8 mouse cellular contexts compared by ENCODE assay signal in genomic region chr11:69416509-69416908, GRCm38 (mm10). TPM values are rescaled to one million over a fixed set of nuclear protein-coding genes. Genes with fewer than 3 reads are reported as not detected.
DNase-seq lines count a peak whose midpoint lies in the region; ATAC-seq and TF ChIP-seq lines count a peak whose summit lies in the region.

No protein-coding gene starts in this region.

- H3K36me3 ChIP-seq in kidney, adult 2 months (ENCODE audit: control insufficient read depth, insufficient read depth, low read length): no peaks in the 10 kb centered on the region
- peaks cover 18% of the 10 kb centered on the region for H3K36me3 ChIP-seq in hindbrain, embryonic 14.5 days (replicated peaks; ENCODE audit: control insufficient read depth, insufficient read depth)
- 0 out of 2 replicates have a peak, but pooled peaks cover 11% of the 10 kb centered on the region for H3K36me3 ChIP-seq in midbrain, embryonic 15.5 days (replicated peaks)

- peak overlapping the region; percentile 99 for H3K4me2 ChIP-seq in hindbrain, embryonic 14.5 days (replicated peaks)
- peak overlapping the region; percentile 89 for H3K4me2 ChIP-seq in midbrain, embryonic 15.5 days

- no peak for ATAC-seq in hindbrain, embryonic 14.5 days (ENCODE audit: low FRiP score)
- no peak for ATAC-seq in midbrain, embryonic 15.5 days (replicated peaks)

- H3K4me1 ChIP-seq in kidney, adult 2 months (ENCODE audit: control insufficient read depth, insufficient read depth, low read length): peaks cover 34% of the 10 kb centered on the region
- peaks cover 15% of the 10 kb centered on the region for H3K4me1 ChIP-seq in brown adipose tissue, adult 24 weeks (ENCODE audit: control insufficient read depth, insufficient read depth, insufficient read length, low read length)
- H3K4me1 ChIP-seq in hindbrain, embryonic 14.5 days (replicated peaks; ENCODE audit: control insufficient read depth, insufficient read depth, low read length): peaks cover 65% of the 10 kb centered on the region
- peaks cover 78% of the 10 kb centered on the region for H3K4me1 ChIP-seq in midbrain, embryonic 15.5 days

- peak overlapping the region; percentile 86; the same call in 1 of the 2 replicates for H3K27ac ChIP-seq in kidney, adult 2 months (ENCODE audit: insufficient read depth, low read depth, low read length)
- H3K27ac ChIP-seq in brown adipose tissue, adult 24 weeks (replicated peaks; ENCODE audit: low read depth, low read length): peak overlapping the region; percentile 98
- peak overlapping the region; percentile 100 for H3K27ac ChIP-seq in hindbrain, embryonic 14.5 days
- peak overlapping the region; percentile 96 for H3K27ac ChIP-seq in midbrain, embryonic 15.5 days

- H3K9ac ChIP-seq in hindbrain, embryonic 14.5 days: peak overlapping the region; percentile 99
- H3K9ac ChIP-seq in midbrain, embryonic 15.5 days: peak overlapping the region; percentile 34

- no peaks in the 10 kb centered on the region for H3K27me3 ChIP-seq in kidney, adult 2 months (replicated peaks; ENCODE audit: control insufficient read depth, insufficient read depth, low read length)
- H3K27me3 ChIP-seq in hindbrain, embryonic 14.5 days (ENCODE audit: control insufficient read depth, insufficient read depth, low read length): peaks cover 12% of the 10 kb centered on the region
- H3K27me3 ChIP-seq in midbrain, embryonic 15.5 days (replicated peaks): peaks cover 9% of the 10 kb centered on the region

- WGBS in kidney, adult 2 months: 4% methylated on average over 4 of the region's 4 CpGs
- WGBS in hindbrain, embryonic 14.5 days: under 1% methylated on average over 4 of the region's 4 CpGs
- WGBS in midbrain, embryonic 15.5 days: under 1% methylated on average over 4 of the region's 4 CpGs

- TF ChIP-seq POLR2A in kidney, adult 2 months (IDR thresholded peaks at IDR 0.05; ENCODE audit: low read depth, low read length): no peak

- TF ChIP-seq CTCF in kidney, adult 2 months (conservative IDR thresholded peaks at IDR 0.05; ENCODE audit: insufficient read depth, insufficient read length, low read depth, low read length): no peak

- no peak for DNase-seq in kidney, adult 2 months
- no peak for DNase-seq in kidney, adult 11 months
- no peak for DNase-seq in hindbrain, embryonic 14.5 days (ENCODE audit: low spot score)
- DNase-seq in adrenal gland, postnatal 4 days (ENCODE audit: low spot score in 2 of 2): no peak
- no peak for DNase-seq in embryo, embryonic 9.5 days (ENCODE audit: extremely low spot score)
- no peak for DNase-seq in cerebellum, adult 11 months

- no peaks in the 10 kb centered on the region for H3K9me3 ChIP-seq in hindbrain, embryonic 14.5 days (ENCODE audit: control insufficient read depth, low read length)
- H3K9me3 ChIP-seq in midbrain, embryonic 15.5 days: no peaks in the 10 kb centered on the region

- H3K4me3 ChIP-seq in kidney, adult 2 months (ENCODE audit: insufficient read depth, low read depth, low read length): no peak overlapping the region
- H3K4me3 ChIP-seq in brown adipose tissue, adult 24 weeks (ENCODE audit: insufficient read depth, low read depth, low read length): peak overlapping the region; percentile 66; the same call in 1 of the 2 replicates
- H3K4me3 ChIP-seq in hindbrain, embryonic 14.5 days (replicated peaks; ENCODE audit: low read length): peak overlapping the region; percentile 65
- H3K4me3 ChIP-seq in midbrain, embryonic 15.5 days: peak overlapping the region; percentile 55

RNA-seq across cellular contexts. Expression of gene Kdm6b, which starts 3.0 kb away (rescaled TPM):
- polyA plus RNA-seq in kidney, adult 2 months (2012; rRNA removed): 8.8 and 10.5 TPM in 2 replicates
- 13.9 and 16.9 TPM in 2 replicates for polyA plus RNA-seq in brown adipose tissue, adult 24 weeks (2012; ENCODE audit: insufficient read depth, insufficient read length, missing spikeins)
- 26.8 and 33.0 TPM in 2 replicates for polyA plus RNA-seq in hindbrain, embryonic 14.5 days (2014; fragmentation: Nextera tagmentation; extraction: Ambion mirVana)
- polyA plus RNA-seq in midbrain, embryonic 15.5 days (2015; fragmentation: Nextera tagmentation; extraction: Ambion mirVana): 41.3 and 45.3 TPM in 2 replicates
- total RNA-seq in adrenal gland, postnatal 4 days (2021): 10 to 100 TPM; 48.7 to 52.5 TPM

RNA-seq across cellular contexts. Expression of gene Tmem88, which starts 18.5 kb away (rescaled TPM):
- polyA plus RNA-seq in kidney, adult 2 months (2012; rRNA removed): 25.4 and 25.8 TPM in 2 replicates
- 4.1 and 8.3 TPM in 2 replicates for polyA plus RNA-seq in brown adipose tissue, adult 24 weeks (2012; ENCODE audit: insufficient read depth, insufficient read length, missing spikeins)
- 5.4 and 7.7 TPM in 2 replicates for polyA plus RNA-seq in hindbrain, embryonic 14.5 days (2014; fragmentation: Nextera tagmentation; extraction: Ambion mirVana)
- polyA plus RNA-seq in midbrain, embryonic 15.5 days (2015; fragmentation: Nextera tagmentation; extraction: Ambion mirVana): 6.5 and 7.0 TPM in 2 replicates
- 10 to 100 TPM; 23.4 to 27.2 TPM for total RNA-seq in adrenal gland, postnatal 4 days (2021)

RNA-seq across cellular contexts. Expression of gene Cyb5d1, which starts 21.1 kb away (rescaled TPM):
- 26.6 and 27.9 TPM in 2 replicates for polyA plus RNA-seq in kidney, adult 2 months (2012; rRNA removed)
- polyA plus RNA-seq in brown adipose tissue, adult 24 weeks (2012; ENCODE audit: insufficient read depth, insufficient read length, missing spikeins): 16.1 and 18.9 TPM in 2 replicates
- polyA plus RNA-seq in hindbrain, embryonic 14.5 days (2014; fragmentation: Nextera tagmentation; extraction: Ambion mirVana): 23.9 and 26.7 TPM in 2 replicates
- polyA plus RNA-seq in midbrain, embryonic 15.5 days (2015; fragmentation: Nextera tagmentation; extraction: Ambion mirVana): 32.7 and 33.5 TPM in 2 replicates
- 10 to 100 TPM; 42.0 to 44.3 TPM for total RNA-seq in adrenal gland, postnatal 4 days (2021)

RNA-seq across cellular contexts. Expression of gene Naa38, which starts 21.2 kb away (rescaled TPM):
- polyA plus RNA-seq in kidney, adult 2 months (2012; rRNA removed): 251 and 317 TPM in 2 replicates
- 249 and 290 TPM in 2 replicates for polyA plus RNA-seq in brown adipose tissue, adult 24 weeks (2012; ENCODE audit: insufficient read depth, insufficient read length, missing spikeins)
- polyA plus RNA-seq in hindbrain, embryonic 14.5 days (2014; fragmentation: Nextera tagmentation; extraction: Ambion mirVana): 117 and 130 TPM in 2 replicates
- polyA plus RNA-seq in midbrain, embryonic 15.5 days (2015; fragmentation: Nextera tagmentation; extraction: Ambion mirVana): 96.8 and 101 TPM in 2 replicates
- 100 to 1,000 TPM; 118 to 129 TPM for total RNA-seq in adrenal gland, postnatal 4 days (2021)

RNA-seq across cellular contexts. Expression of gene Chd3, which starts 47.3 kb away (rescaled TPM):
- 168 and 175 TPM in 2 replicates for polyA plus RNA-seq in kidney, adult 2 months (2012; rRNA removed)
- polyA plus RNA-seq in brown adipose tissue, adult 24 weeks (2012; ENCODE audit: insufficient read depth, insufficient read length, missing spikeins): 19.4 and 27.0 TPM in 2 replicates
- 67.5 and 76.6 TPM in 2 replicates for polyA plus RNA-seq in hindbrain, embryonic 14.5 days (2014; fragmentation: Nextera tagmentation; extraction: Ambion mirVana)
- 98.2 and 102 TPM in 2 replicates for polyA plus RNA-seq in midbrain, embryonic 15.5 days (2015; fragmentation: Nextera tagmentation; extraction: Ambion mirVana)
- 100 to 1,000 TPM; 164 to 190 TPM for total RNA-seq in adrenal gland, postnatal 4 days (2021)
